8 mouse cellular contexts compared by ENCODE assay signal in the genomic region with DNA sequence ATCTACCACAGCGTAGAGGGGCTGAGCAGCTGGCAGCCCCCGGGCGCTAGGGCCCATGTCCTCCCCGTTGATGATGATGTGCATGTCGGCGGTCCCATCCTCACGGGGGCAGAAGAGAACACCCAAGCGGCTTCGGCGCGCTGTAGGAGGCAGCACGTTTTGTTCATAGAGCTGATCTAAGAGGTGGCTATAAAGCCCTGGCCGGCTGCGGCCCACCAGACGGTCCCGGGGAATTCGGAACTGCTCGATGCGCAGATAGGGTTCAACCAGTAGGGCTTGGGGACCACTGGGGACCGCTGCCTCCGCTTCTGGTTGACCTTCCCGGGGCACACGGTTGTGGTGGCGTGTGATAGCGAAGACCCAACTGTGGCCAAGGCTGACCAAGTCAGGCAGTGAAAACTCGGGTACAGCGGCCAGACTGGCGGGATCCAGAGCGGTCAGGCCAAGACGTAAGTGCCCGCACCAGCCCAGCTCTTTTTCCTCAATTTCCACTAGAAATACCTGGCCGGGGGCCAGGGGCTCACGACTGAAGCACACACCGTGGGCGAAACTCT. TPM values are rescaled to one million over a fixed set of nuclear protein-coding genes. Genes with fewer than 3 reads are reported as not detected.
DNase-seq lines count a peak whose midpoint lies in the region; ATAC-seq and TF ChIP-seq lines count a peak whose summit lies in the region.

Gene Ctsa, plus strand, starts transcription at position 126 of the 554 bp plus-strand sequence.

- H3K4me3 ChIP-seq in cortical plate, adult 2 months (ENCODE audit: insufficient read depth, low read length): peak within 1 kb of the TSS; percentile 50
- H3K4me3 ChIP-seq in left cerebral cortex, adult 2 months: peak within 1 kb of the TSS; percentile 90

- peak; percentile 71 for ATAC-seq in megakaryocyte, adult 5-6 weeks (ENCODE audit: poor library complexity, severe bottlenecking)

- H3K27ac ChIP-seq in cortical plate, adult 2 months (ENCODE audit: insufficient read depth, low read length): peak within 1 kb of the TSS; percentile 77
- peak within 1 kb of the TSS; percentile 94 for H3K27ac ChIP-seq in left cerebral cortex, adult 2 months

- intact Hi-C loops in left cerebral cortex, adult 2 months (cut with DNase I): loop anchor here (1.0 to 2.0 kb wide), 2 partner anchors 46 to 78 kb away; partner anchors contain the start of genes Pcif1 and Zfp335

- H3K4me1 ChIP-seq in cortical plate, adult 2 months (ENCODE audit: control insufficient read depth, insufficient read depth, low read length): no peaks in the 10 kb centered on the region

- DNase-seq in adipocyte (ENCODE audit: low spot score): peak; percentile 82
- peak; percentile 66 for DNase-seq in gastrocnemius, postnatal 10 days
- DNase-seq in hindlimb bud, embryonic 11.5 days (ENCODE audit: extremely low spot score, low read depth, low spot score): peak; percentile 16
- DNase-seq in left cerebral cortex, adult 2 months (ENCODE audit: extremely low spot score in 1 of 2, low spot score in 2 of 2): peak; percentile 76 to 78
- peak; percentile 83 for DNase-seq in right cerebral cortex, adult 18-20 months
- DNase-seq in urinary bladder, postnatal 14 days (ENCODE audit: low spot score): peak; percentile 75

- peak; percentile 37 for TF ChIP-seq CTCF in cortical plate, adult 2 months (IDR thresholded peaks at IDR 0.05; ENCODE audit: extremely low read depth, insufficient read depth, low read length)
- peak; percentile 59 for TF ChIP-seq CTCF in left cerebral cortex, adult 2 months (IDR thresholded peaks at IDR 0.05)

- TF ChIP-seq POLR2A in cortical plate, adult 2 months (IDR thresholded peaks at IDR 0.05; ENCODE audit: extremely low read depth, insufficient read depth, low read length): peak; percentile 55; the same call in 1 of the 2 replicates

RNA-seq across cellular contexts. Expression of gene Ctsa, which starts in this region (rescaled TPM):
- polyA plus RNA-seq in cortical plate, adult 2 months (2012; rRNA removed): 200 and 204 TPM in 2 replicates
- 10 to 100 TPM; 53.3 to 75.2 TPM for total RNA-seq in gastrocnemius, postnatal 10 days (2021)
- total RNA-seq in left cerebral cortex, adult 2 months (2021): 10 to 100 TPM; 89.5 to 96.2 TPM
- total RNA-seq in megakaryocyte, adult 5-6 weeks (2015): 192 and 200 TPM in 2 replicates
- 224 and 228 TPM in 2 replicates for total RNA-seq in megakaryocyte, adult 5-6 weeks (2017)

Comparison
In these comparisons a context has a peak if more than half of its experiments do, and no peak if none do; other contexts are left out.
1. Peak in every context shown above with its lines: DNase-seq, ATAC-seq, H3K4me3 ChIP-seq and H3K27ac ChIP-seq.
2. DNase-seq: peak in every context shown above with its lines; median percentile 83 in right cerebral cortex, adult 18-20 months; 82 in adipocyte; 77 in left cerebral cortex, adult 2 months; 75 in urinary bladder, postnatal 14 days; 66 in gastrocnemius, postnatal 10 days; 16 in hindlimb bud, embryonic 11.5 days.